Mouse (Mus musculus) neutrophil, adult 5-6 weeks (primary cell): Measurements from ENCODE around the gene Pou2f2. TPM values are rescaled to one million over a fixed set of nuclear protein-coding genes. Genes with fewer than 3 reads are reported as not detected.

Experiments used
- ATAC-seq: fragments of 151-379, 151-347 bp; 2 replicates; pipeline ENCODE4 v1.8.0; 2017; ENCODE audit warnings: mild to moderate bottlenecking, moderate TSS enrichment; ENCODE audit not compliant: insufficient number of reproducible peaks, poor library complexity, low FRiP score, severe bottlenecking; ENCODE audit errors: extremely low read depth
- total RNA-seq: library from RNA; stranded (forward); fragments of 200-1000 nt; gene quantifications from 2 replicates; pipeline ENCODE4 v1.2.3, GENCODE M21; 2017

The Pou2f2 gene
- 47.4 and 53.1 TPM in 2 replicates for total RNA-seq

DNA sequence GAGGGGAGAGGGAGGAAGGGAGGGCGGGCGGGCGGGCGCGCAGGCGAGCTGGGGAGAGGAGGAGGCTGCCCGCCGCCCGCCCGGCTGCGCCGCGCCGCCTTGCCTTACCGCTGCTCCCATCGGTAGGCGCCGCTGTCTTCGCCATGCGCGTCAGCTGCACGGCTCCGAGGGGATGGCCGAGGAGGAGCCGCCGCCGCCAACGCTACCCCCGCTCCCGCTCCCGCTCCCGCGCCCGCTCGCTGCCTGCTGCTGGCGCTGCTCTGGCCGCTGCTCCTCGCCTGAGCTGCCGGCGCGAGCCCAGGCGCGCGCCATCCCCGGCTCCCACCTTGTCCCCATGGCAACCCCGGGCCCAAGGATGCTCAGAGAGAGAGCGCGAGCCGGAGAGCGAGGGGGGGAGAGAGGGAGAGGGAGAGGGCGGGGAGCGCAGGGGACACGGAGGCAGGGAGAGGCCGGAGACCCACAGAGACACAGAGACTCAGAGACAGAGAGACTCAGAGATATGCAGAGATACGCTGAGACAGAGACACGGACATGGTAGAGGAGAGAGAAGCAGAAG, at the start of gene Pou2f2:
Gene Pou2f2, minus strand, starts transcription at position 121 of the 556 bp plus-strand sequence.
- ATAC-seq: no peak

DNA sequence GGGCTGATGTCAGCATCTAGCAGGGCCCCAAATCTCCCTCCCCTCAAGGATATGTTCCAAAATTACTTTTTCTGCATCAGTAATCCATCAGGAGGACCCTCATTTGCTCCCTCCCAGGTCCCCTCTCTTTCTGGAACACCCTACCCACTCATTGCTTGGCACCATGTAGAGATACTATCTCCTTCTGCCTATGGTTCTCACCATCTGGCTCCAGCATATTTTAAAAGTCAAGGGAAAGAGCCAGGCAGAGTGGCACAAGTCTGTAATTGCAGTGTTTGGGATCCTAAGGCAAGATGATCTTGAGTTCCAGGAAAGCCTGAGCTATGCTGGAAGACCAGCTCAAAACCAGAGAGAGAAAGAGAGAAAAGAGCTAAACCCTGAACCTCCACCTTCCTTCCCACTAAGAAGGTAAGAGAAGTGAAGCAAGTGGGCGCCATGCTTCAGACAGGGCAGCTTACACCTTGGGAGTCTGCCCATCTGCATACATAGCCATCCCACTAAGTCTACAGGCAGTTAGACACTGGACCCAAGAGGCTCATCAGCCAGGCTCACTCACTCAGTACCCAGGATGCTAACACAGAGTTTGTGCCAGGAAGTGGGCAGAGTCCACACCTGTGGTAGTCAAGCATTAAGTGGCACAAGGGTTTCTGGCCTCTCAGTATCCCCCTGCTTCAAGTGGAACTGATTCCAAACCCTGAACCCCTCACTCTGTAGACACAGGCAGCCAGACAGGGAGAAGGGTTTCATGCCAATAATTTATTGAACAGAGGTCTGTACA, 48.2 kb upstream of the Pou2f2 start:
- ATAC-seq: no peak

GRCm38 (mm10) chr7:25222275-25222967, 42.9 kb upstream of the Pou2f2 start:
- no peak for ATAC-seq

DNA sequence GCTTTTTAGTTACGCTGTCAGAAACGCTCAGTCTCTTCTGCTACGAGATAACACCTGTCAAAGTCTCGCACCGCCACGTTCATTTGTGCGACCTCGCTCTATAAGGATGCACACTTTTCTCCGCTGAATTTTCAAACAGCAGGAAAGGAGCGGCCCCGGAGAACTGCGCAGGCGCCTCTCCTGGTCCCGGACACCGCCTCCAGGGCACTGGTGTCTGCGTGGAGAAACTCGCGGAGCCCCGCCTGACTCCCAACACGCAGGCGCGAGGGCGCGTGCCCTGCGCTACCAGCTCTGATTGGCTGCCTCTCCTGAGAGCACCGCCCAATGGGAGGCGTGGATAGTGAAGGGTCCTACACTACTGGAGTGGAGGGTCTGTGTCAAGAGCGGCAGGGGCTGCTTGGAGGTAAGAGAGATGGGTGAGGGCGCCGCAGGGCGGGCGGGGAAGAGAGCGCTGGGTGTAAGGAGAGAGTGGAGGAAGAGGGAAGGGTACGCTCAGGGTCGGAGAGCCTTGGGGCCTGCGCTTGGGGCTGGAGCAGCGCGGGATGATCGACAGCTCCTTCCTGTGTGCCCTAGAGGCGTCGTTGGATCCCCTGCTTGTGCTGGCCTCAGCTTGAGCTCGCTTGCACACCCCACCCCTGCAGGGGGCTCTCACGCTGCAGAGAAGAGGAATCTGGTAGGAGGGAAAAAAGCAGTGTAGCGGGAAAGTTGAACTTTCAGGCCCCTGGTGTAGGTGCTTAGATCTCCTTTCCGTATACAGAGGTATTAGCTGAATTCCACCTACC, 41.8 kb upstream of the Pou2f2 start, which contains the start of gene Zfp526:
Gene Zfp526, plus strand, starts transcription at position 324 of the 782 bp plus-strand sequence.
- peak; percentile 55 for ATAC-seq

DNA sequence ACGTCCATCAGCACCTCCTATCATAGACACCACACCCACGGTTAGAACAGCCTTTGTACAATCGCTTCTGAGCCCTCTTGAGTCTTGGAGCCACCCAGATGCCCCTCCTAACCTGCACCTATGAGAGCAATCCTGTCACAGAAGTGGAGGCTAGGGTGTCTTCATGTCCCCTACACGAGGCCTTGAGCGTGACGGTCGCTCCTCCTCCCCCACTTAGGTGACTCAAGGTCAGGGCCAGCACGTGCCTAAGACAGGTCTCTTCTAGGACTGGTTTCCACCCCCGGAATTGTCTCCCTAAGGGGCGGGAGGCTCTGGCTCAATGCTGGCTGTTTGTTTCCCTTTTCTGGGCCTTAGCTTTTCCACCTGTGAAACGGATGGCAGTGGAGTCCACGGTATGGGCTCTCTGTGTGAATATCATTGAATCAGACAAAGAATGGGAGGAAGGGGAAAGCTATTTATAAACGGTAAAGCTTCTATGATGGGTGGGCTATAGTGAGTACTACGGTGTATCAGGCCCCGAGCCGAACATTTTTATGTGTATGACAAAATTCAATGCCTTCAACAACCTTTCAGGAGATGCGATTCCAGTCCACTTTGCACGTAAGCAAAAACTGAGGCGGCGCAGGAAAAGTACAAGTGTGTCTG, 41.1 kb upstream of the Pou2f2 start, which contains the start of gene Dedd2:
Gene Dedd2, minus strand, starts transcription at position 159 of the 645 bp plus-strand sequence.
- peak; percentile 22; the same call in 1 of the 2 replicates for ATAC-seq

GRCm38 (mm10) chr7:25219756-25220456, 40.4 kb upstream of the Pou2f2 start:
- ATAC-seq: peak; percentile 78

DNA sequence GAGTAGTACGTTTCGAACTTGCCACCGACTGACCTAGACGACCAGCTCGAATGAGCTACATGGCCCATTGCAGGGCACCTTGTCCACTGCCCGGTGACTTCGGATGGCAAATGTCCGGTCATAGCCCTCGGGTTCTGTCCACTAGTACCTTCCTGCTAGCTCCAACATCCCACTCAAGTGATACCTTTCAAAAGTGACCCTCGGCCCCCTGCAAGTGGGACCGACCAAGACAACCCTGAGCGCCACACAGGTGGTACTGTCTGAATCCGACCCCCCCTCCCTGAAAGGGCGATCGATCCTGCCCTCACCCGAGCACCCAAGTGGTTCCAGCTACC, 39.9 kb upstream of the Pou2f2 start:
- no peak for ATAC-seq

DNA sequence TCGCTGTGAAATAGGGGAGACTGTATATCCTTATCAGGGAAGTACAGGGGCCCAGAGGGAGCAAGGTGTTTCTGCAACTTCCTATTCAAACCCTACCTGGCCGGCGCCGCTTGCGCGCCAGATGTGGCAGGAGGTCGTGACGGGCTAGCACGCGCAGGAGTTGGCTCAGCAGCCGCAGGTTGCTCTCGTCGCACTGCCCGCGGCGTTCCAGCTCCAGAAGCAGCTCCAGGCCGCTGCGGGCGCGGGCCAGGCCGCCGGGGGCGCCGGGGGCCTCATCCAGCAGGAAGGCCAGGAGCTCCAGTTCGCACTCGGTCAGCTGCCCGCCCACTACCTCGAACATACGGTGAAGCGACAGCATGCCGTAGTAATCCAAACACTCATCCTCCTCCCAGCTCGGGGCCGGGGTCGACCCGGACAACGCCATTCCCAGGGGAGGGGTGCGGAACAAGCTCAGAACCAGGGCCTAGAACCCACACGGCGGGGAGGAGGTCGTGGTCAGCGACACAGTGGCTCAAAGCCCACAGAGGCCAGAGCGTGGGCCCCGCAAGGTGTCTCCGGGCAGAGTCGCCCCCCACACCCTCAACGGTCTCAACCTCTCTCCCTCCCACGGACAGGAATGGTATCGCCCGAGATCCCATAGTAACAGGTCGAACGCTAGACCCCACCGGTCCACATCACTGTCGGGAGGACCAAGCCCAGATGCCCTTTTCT, 39.3 kb upstream of the Pou2f2 start:
- no peak for ATAC-seq

GRCm38 (mm10) chr7:25217653-25218395, 38.3 kb upstream of the Pou2f2 start:
- ATAC-seq: peak; percentile 37

DNA sequence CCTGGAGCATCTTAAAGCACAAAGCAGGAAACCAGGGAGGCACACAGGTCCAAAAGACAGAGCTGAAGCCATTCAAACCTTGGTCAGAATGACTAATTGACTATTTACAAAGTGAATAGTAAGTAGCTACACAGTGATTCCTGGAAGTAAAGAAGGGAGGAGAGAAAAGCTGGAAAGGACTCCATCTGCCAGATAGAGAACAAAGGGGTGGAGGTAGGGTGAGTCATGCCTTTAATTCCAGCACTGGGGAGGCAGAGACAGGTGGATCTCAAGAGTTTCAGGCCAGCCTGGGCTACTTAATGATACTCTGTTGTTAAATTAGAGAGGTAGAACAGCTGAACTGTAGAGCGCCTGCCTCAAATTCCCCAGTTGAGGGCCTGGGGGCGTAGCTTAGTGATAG, 34.6 kb upstream of the Pou2f2 start:
- no peak for ATAC-seq

DNA sequence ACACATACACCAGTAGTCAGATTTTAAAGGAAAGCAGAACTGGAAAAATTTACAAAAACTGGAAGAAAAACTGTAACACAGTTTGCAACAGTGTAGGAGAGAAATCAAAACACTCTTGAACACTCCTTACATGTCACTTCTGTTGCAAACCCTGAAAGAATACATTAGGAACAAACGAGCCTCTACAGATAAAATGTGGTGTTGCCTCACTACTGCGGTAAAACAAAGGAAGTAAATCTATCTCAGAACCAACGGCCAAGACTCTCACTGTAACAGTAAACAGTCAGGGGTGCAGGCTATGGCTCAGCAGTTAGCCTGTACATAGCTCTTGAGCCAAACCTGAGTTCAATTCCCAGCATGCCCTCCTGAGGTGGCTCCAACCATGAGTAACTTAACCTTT, 33.6 kb upstream of the Pou2f2 start:
- ATAC-seq: no peak

DNA sequence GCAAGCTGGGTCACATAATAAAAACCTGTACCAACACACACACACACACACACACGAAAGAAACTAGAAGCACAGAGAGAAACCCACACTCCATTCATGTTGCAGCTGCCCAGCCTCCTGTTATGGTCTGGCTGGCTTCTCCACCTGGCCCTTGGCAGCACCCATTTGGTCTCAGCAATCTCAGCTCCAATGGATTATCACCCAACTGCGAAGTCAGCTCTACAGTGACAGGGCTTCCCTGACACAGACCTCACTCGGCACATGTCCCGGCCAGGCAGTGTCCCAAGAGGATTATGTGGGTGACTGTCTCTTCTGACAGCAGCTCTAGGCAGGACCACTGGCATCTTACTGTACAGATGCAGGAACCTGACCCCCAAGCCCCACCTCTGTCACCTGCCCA, 31.0 kb upstream of the Pou2f2 start:
- no peak for ATAC-seq

DNA sequence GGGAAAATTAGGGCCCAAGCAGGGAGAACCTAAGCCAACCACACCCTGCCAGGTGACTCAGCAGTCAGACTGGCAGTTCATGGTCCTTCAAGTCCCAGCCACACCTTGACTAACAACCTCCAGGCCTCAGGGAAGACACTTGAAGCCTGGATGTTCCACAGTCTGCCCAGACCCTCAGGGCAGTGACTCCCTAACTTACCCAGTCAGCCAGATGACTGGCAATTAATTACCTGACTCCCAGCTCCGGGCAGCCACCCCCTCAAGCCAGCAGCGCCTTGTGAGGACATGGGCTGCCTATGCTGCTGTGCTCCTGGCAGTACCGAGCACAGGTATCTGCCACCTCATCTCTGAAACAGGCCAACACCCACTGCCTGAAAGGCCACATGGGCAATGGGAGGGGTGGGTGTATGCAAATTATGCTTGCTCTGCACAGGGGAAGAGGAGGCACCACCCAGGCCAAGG, 29.7 kb upstream of the Pou2f2 start:
- ATAC-seq: peak; percentile 36; the same call in 1 of the 2 replicates

DNA sequence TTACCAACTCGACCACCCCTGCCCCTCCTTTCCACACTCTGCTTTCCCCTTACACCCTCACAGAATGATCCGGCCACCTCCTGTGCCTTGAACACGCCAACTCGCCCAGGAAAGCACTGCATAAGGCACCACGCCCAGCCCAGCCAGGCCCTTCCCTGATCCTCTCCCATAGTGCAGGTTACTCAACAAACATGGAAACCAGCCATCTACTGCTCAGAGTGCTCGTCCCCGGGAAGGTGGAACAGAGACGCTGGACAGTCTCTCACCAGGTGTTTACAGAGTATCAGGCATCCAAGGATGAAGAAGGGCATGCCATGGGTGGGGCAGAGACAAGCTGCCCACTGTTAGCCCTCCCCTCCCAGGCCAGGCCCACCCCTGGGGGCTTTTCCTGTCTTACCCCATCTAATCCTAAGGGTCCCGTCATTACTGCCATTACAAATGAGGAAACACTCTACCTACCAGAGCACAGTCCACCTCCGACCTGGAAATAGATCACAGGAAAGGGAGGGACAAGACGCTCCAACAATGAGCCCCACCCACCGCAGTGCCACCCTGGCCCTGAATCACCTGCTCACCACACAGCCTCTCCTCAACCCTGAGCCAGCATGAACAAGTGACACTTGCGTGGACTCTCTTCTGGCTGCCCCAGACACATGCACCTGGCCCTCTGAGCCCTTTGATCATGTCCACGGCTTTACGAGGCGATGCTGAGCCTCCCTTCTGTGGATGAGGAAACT, 26.7 kb upstream of the Pou2f2 start:
- ATAC-seq: no peak

- peak; percentile 73 for ATAC-seq
Measured at GRCm38 (mm10) chr7:25205355-25206093, 26.0 kb upstream of the Pou2f2 start.

DNA sequence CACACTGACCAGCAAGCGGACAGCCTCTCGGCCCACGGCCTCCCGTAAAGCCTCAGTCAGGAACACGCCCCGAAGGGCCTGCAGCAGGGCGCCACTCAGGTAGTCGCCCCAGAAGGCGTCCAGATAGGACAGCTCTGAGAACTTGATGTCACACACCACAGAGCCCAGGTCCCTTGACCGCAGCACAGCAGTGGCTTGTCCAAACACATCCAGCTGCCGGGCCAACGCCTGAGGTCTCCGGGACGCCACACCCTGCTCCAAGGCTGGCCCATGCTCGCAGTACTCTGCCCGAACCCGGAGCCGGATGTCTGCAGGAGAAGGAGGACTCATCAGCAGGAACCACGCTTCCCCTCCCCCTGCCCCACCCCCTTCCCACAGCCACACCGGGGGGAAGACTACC, 24.1 kb upstream of the Pou2f2 start:
- no peak for ATAC-seq
